Mouse (Mus musculus): ENCODE results near the gene Plxnb2. TPM values are rescaled to one million over a fixed set of nuclear protein-coding genes. Genes with fewer than 3 reads are reported as not detected.

Gene Plxnb2
- total RNA-seq (2021) = 100 to 1,000 TPM in 1 of 2 experiments, 10 to 100 TPM in 1; 98.2 to 101 TPM
- long read RNA-seq, experiment 1, full-length matches to known transcripts = 10 of 49 reads
- long read RNA-seq, experiment 1, partial matches to known transcripts = 29 of 49 reads
- long read RNA-seq, experiment 1, other reads (novel, unspliced or antisense) = 10 of 49 reads
- long read RNA-seq, experiment 2, full-length matches to known transcripts = 16 of 50 reads
- long read RNA-seq, experiment 2, partial matches to known transcripts = 26 of 50 reads
- long read RNA-seq, experiment 2, other reads (novel, unspliced or antisense) = 8 of 50 reads

DNA sequence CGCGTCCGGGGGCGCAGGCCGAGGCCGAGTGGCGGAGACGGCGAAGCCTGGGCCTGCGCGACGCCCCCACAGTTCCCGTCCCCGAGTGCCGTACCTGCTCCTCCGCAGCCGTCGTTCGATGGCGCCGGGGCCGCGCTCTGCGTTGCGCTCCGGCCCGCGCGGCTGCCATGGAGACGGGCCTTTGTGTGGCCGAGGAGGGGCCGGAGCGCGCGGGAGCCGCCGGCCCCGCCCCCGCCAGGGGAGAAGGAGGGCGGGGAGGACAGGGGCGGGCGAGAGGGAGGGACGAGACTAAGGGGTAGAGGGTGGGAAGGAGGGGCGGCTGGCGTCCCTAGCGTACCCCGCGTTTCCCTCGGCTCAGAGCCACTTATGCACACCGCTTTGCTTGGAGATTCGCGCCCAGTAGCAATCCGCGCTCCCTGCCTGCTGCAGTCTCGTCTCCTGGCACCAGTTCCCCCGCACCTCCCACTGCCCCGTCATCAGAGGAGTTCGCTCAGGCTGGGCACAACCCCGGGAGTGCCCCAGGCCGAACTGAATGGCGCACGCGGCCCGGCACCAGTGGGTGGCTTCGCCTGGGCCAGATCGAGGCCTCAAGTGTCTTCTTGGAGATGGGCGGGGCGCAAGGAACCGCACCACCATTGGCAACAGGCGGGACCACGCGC is at the start of gene Plxnb2:
Plxnb2 (minus strand) TSS at position 218 of the 659 bp plus-strand sequence.
- intact Hi-C loops (cut with DNase I) = no loop called here
- DNase-seq = peak; percentile 85 to 88

DNA sequence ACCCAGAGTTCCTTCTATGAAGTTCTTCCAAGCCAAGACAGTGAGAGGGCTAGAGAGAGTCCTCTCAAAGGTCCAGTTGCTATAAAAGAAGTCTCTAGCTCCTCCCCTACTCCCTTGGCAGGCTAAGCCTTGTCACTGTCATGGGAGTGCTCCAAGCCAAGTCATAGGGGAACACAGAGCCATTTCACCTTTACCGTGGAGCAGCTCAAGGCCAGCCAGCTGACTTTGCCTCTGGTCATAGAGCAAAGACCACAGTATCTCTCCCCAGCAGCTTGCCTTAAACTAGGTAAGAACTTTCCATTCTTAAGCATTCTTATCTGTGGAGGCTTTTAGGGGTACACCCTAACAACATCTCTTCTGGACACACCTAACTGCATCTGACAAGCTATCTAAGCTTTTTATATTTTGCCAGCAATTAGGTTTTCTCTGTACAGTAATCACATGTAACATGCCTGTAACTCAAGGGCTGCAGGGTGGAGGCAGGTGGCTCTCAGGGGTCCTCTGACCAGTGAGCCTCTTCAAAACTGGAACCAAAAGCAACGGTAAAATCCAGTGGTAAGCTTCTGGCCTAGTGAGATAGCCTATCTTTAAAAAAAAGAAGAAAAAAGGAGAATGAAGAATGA is 35.1 kb upstream of the Plxnb2 start:
- peak; percentile 38 to 53 for DNase-seq

DNA sequence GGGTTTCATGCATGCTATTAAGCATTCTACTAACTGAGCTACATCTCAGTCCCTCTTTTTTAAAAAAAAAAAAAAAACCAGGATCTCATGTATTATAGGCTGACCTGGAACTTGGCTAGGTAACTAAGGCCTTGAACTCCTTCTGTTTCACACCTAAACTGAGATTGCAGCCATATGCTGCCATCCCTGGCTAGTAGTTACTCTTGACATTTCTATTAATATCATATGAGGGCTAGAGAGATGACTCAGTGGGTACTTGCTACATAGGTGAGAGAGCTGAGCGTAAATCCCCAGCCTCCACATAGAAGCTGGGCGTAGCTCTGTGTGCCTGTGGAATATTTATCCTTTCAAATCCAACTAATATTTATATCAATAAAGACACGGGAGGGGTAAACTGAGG is 34.4 kb upstream of the Plxnb2 start:
- no peak for DNase-seq
- intact Hi-C loops (cut with DNase I) = loop anchor here (5.0 to 10.0 kb wide), 2 partner anchors 88 to 480 kb away; partner anchors contain the start of genes Brd1 and Hdac10

More for the DNA sequence above, 35.1 kb upstream of the Plxnb2 start:
- intact Hi-C loops (cut with DNase I) = loop anchor here (10.0 kb wide), 1 partner anchor 481 kb away; the partner anchor contains the start of gene Brd1

DNA sequence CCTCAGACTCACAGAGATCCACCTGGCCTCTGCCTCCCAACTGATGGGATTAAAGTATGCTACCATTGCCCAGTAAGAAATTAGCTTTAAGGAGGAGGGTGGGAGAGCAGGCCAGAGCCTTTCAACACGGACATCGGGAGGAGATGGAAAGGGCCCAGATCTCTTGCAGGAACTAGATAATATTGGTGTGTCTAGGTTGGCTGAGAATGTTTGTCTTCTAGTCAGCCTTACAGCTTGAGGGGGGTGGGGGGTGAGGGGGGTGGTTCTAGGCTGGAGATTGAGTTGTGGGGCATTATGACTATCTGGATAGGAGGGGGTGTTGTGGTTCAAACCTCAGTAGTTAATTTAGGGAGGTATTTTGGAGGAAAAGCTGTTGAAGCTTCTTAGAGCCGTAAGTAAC is 32.9 kb upstream of the Plxnb2 start:
- intact Hi-C loops (cut with DNase I) = loop anchor here (5.0 to 10.0 kb wide), 2 partner anchors 86 to 479 kb away; partner anchors contain the start of genes Brd1 and Hdac10
- DNase-seq = no peak

GRCm38 (mm10) chr15:89212495-89212894 is 31.9 kb upstream of the Plxnb2 start:
- intact Hi-C loops (cut with DNase I) = loop anchor here (5.0 to 10.0 kb wide), 2 partner anchors 85 to 478 kb away; partner anchors contain the start of genes Brd1 and Hdac10
- DNase-seq = no peak

- peak; percentile 14 to 24 for DNase-seq
- intact Hi-C loops (cut with DNase I) = loop anchor here (5.0 to 10.0 kb wide), 2 partner anchors 85 to 477 kb away; partner anchors contain the start of genes Brd1 and Hdac10
Measured at GRCm38 (mm10) chr15:89211716-89212461, 31.3 kb upstream of the Plxnb2 start.

- intact Hi-C loops (cut with DNase I) = loop anchor here (5.0 to 10.0 kb wide), 2 partner anchors 84 to 476 kb away; partner anchors contain the start of genes Brd1 and Hdac10
- DNase-seq = peak; percentile 89 to 93
Measured at GRCm38 (mm10) chr15:89210915-89211715, 30.5 kb upstream of the Plxnb2 start, which contains the start of gene Ppp6r2. Gene Ppp6r2, plus strand, starts transcription at chr15:89211553.

DNA sequence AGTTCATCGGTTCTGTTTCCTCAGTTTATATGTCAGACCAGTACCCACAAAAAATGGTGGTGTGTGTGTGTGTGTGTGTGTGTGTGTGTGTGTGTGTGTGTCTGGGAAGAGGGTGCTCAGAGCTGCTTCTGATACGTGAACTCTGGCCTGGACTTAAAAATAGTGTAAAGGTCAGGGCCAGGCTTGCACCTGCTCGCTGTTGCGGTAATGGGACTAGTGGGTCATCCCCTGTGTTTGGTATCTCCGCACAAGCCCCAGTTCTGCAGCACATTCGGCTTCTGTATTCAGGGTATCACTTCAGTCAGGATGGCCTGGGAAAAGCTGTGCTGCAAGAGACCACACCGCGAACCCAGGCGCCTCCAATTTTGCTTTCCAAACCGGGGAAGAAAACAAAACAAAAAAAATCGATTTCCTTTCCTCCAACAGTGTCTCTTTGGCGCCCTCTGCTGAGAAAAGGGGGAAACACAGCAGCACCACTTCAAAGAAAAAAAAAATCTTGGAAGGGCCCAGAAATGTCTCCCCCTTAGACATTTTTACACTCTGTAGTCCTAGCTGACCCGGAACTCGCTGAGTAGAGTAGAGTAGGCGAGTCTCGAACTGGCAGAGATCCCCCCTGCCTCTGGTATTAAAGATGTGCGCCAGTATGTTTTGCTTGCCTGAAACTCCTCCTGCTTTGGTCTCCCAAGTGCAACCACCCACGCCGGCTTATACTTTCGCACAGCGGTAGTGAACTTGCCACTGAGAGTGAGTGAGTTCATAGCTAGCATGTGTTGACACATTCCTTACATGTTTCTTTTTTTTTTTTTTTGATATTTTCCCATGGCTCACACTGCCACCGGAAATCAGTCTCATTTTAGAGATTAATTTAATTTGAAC is 29.5 kb upstream of the Plxnb2 start:
- intact Hi-C loops (cut with DNase I) = loop anchor here (2.0 to 10.0 kb wide), 3 partner anchors 51 to 475 kb away; partner anchors contain the start of genes Brd1 and Hdac10
- peak; percentile 88 to 94 for DNase-seq

- intact Hi-C loops (cut with DNase I) = no loop called here
- no peak for DNase-seq
Measured at GRCm38 (mm10) chr15:89207457-89207856, 26.9 kb upstream of the Plxnb2 start.

DNA sequence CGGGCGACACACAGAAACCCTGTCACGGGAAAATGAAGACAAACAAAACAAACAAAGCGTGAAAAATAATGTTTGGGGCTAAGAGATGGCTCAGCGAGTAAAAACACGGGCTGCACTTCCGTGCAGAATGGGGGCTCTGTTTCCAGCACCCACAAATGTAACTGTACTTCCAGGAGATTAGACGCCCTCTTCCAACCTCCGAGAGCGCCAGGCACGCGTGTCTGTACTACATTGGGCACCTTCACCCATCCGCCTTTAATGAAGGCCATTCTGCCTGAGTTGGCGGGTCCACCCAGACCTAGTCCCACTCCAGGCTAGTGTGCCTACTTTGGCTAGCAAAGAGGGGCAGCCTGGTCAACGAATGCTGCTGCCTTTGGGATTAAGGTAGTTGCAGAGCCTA is 16.5 kb upstream of the Plxnb2 start:
- DNase-seq = no peak
- intact Hi-C loops (cut with DNase I) = loop anchor here (2.0 to 5.0 kb wide), 2 partner anchors 14 to 40 kb away; no protein-coding TSS in a partner anchor

DNA sequence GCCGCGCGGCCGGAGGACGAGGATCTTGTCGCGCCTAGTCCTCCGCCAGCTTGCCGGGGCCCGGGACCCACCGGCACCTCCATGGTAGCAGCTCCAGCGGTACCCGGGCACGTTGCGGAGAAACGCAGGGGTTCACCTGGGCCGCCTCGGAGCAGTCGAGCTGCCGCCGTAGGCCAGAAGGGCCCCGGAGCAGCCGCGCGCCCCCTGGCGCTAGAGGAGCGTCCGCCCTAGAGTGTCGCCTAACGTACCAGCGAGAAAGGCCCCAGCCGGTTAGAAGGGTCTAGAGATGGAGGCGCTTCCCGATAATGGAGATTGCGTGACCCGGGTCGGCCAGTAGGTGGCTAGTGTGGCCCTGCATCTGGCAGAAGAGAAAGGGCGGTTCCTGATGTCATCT is 15.7 kb upstream of the Plxnb2 start, which contains the start of gene Dennd6b:
Dennd6b (minus strand) TSS at position 184 of the 394 bp plus-strand sequence.
- intact Hi-C loops (cut with DNase I) = loop anchor here (2.0 to 5.0 kb wide), 2 partner anchors 14 to 39 kb away; no protein-coding TSS in a partner anchor
- peak; percentile 96 to 97 for DNase-seq

DNA sequence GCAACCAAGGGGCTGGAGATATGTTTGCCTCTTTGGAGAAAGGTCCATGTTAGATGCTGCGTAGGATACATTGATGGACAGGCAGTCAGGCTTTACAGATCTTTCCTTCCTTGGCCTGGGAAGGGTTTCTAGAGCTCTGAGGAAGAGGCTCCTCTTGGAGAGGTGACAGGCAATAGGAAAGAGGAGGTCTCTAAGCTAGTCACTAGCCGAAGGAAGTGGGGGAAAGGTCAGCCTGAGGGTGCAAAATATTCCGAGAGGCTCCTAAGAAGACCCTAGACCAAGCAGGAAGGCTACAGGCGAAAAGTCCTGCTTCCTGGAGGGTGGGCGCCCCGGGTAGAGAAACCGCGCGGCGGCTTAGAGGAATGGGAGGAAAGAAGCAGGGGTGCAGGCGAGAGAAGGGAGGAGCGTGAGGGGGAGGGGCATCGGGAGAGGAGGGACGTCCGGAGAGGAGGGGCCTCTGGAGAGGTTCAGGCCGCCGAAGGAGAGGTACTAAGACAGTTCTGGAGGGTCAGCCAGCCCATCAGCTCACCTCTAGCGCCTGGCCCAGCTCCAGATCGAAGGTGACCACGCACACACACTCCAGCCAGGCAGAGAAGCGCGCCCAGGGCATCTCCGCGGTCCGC is 15.2 kb upstream of the Plxnb2 start:
- intact Hi-C loops (cut with DNase I) = loop anchor here (2.0 to 5.0 kb wide), 2 partner anchors 13 to 38 kb away; no protein-coding TSS in a partner anchor
- DNase-seq = peak; percentile 92 to 94

DNA sequence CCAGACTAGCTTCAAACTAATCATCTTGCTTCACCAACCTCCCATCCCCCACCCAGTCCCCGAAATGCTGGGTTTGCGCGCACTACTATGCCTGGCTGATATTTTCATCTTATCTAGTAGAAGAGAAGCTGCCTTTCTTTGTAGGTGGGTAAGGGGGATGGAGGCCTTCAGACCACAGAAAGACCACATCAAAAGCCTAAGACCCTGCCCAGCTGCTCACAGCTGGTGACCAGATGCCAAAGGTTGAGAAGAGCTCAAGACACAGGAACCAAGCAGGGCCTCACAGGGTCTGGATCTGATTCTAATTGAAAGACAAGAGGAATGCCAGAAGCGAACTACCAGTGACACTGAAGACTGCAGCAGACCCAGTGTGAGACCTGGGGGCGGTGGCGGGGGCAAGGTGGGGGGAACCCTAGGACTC is 14.7 kb upstream of the Plxnb2 start:
- intact Hi-C loops (cut with DNase I) = loop anchor here (5.0 kb wide), 1 partner anchor 38 kb away; no protein-coding TSS in a partner anchor
- no peak for DNase-seq

- no peak for DNase-seq
- intact Hi-C loops (cut with DNase I) = no loop called here
Measured at GRCm38 (mm10) chr15:89184937-89185227, 4.3 kb upstream of the Plxnb2 start.

GRCm38 (mm10) chr15:89184141-89184936 is 3.8 kb upstream of the Plxnb2 start:
- intact Hi-C loops (cut with DNase I) = no loop called here
- no peak for DNase-seq

DNA sequence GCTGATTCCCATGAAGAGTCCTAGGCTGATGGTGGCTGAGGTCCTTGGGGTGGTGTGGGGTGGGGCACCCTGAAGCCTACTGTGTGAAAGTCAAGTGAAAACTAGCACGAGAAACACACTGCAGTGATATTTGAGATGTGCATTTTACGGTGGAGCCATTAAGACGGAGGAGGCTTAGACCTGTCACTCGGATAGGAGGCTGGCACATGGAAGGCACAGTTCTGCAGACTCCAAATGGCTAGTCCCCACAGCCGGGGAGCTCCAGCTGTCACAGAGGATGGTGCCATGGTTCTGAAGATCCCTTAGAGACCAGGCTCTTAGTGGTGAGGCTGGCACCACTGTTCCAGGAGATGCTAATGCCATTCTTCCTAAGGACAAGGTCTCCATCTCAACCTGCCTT is 2.3 kb upstream of the Plxnb2 start:
- no peak for DNase-seq
- intact Hi-C loops (cut with DNase I) = loop anchor here (1.0 to 2.0 kb wide), 2 partner anchors 14 to 25 kb away; partner anchors contain the start of gene Dennd6b

Data from heart, postnatal 14 days (tissue).